Mouse (Mus musculus): ENCODE measurements at regions not wholly inside any gene's neighbourhood (a gene's known extent, or its start where the extent isn't known, plus 50 kb on each side); places are given as distances from the start of the nearest gene placed in this dataset.
A peak's percentile ranks its signal among the peaks of the same experiment; 100 is the strongest.

GRCm38 (mm10) chr5:51039713-51040178, 527.8 kb downstream of the Ppargc1a start:
- TF ChIP-seq CTCF (IDR thresholded peaks at IDR 0.05) = peak; percentile 68
- TF ChIP-seq POLR2A (IDR thresholded peaks at IDR 0.05; ENCODE audit: insufficient read depth, low read depth, low read length) = no peak

Measured in heart, adult 2 months (tissue).